Mouse (Mus musculus): ENCODE results near the gene Rtn4r. TPM values are rescaled to one million over a fixed set of nuclear protein-coding genes. Genes with fewer than 3 reads are reported as not detected.

Gene Rtn4r
- polyA plus RNA-seq, 2 experiments: 7.6 to 17.3 TPM

GRCm38 (mm10) chr16:18132026-18132425 is 4.6 kb downstream of the Rtn4r start:
- WGBS: 75% methylated on average over 1 of the region's 1 CpGs

GRCm38 (mm10) chr16:18132575-18132974 is 5.1 kb downstream of the Rtn4r start:
- no peaks in the 10 kb centered on the region for H3K9me3 ChIP-seq (ENCODE audit: control insufficient read depth, low read length)
- ATAC-seq (ENCODE audit: low FRiP score, low read depth) (no peak), DNase-seq (ENCODE audit: low spot score) (no peak)
- no peak overlapping the region for H3K4me3 ChIP-seq (replicated peaks; ENCODE audit: low read length)
- H3K9ac ChIP-seq (ENCODE audit: low read depth, low read length, severe bottlenecking): no peak overlapping the region
- peaks cover 10% of the 10 kb centered on the region for H3K27me3 ChIP-seq (ENCODE audit: control insufficient read depth, insufficient read depth, low read length)
- no peak overlapping the region for H3K27ac ChIP-seq (replicated peaks; ENCODE audit: low read depth, low read length)
- no peaks in the 10 kb centered on the region for H3K36me3 ChIP-seq (ENCODE audit: control insufficient read depth, insufficient read depth, low read length)
- no peak overlapping the region for H3K4me2 ChIP-seq (replicated peaks; ENCODE audit: low read depth, low read length, severe bottlenecking)
- 78% methylated on average over 3 of the region's 3 CpGs for WGBS
- no peak for TF ChIP-seq POLR2A (IDR thresholded peaks at IDR 0.05; ENCODE audit: borderline replicate concordance, extremely low read depth, insufficient read depth, insufficient read length)
- H3K4me1 ChIP-seq (ENCODE audit: control insufficient read depth, insufficient read depth, low read length): peaks cover 16% of the 10 kb centered on the region

More at GRCm38 (mm10) chr16:18132026-18132425, 4.6 kb downstream of the Rtn4r start:
- Histone ChIP-seq H3K9me3 (ENCODE audit: control insufficient read depth, low read length) (no peaks in the 10 kb centered on the region), H3K9ac (ENCODE audit: low read depth, low read length, severe bottlenecking) (no peak overlapping the region), H3K27me3 (ENCODE audit: control insufficient read depth, insufficient read depth, low read length) (peaks cover 10% of the 10 kb centered on the region), H3K4me2 (replicated peaks; ENCODE audit: low read depth, low read length, severe bottlenecking) (no peak overlapping the region), H3K36me3 (ENCODE audit: control insufficient read depth, insufficient read depth, low read length) (no peaks in the 10 kb centered on the region), H3K4me3 (replicated peaks; ENCODE audit: low read length) (no peak overlapping the region), H3K27ac (replicated peaks; ENCODE audit: low read depth, low read length) (no peak overlapping the region), H3K4me1 (ENCODE audit: control insufficient read depth, insufficient read depth, low read length) (peaks cover 16% of the 10 kb centered on the region)
- TF ChIP-seq POLR2A (IDR thresholded peaks at IDR 0.05; ENCODE audit: borderline replicate concordance, extremely low read depth, insufficient read depth, insufficient read length): no peak
- ATAC-seq (ENCODE audit: low FRiP score, low read depth): no peak
- no peak for DNase-seq (ENCODE audit: low spot score)

GRCm38 (mm10) chr16:18133133-18133920 is 5.9 kb downstream of the Rtn4r start:
- no peak for ATAC-seq (ENCODE audit: low FRiP score, low read depth)
- no peaks in the 10 kb centered on the region for H3K9me3 ChIP-seq (ENCODE audit: control insufficient read depth, low read length)

GRCm38 (mm10) chr16:18135196-18135595 is 7.8 kb downstream of the Rtn4r start:
- no peak for TF ChIP-seq POLR2A (IDR thresholded peaks at IDR 0.05; ENCODE audit: borderline replicate concordance, extremely low read depth, insufficient read depth, insufficient read length)
- Histone ChIP-seq H3K9ac (ENCODE audit: low read depth, low read length, severe bottlenecking) (no peak overlapping the region), H3K27ac (replicated peaks; ENCODE audit: low read depth, low read length) (no peak overlapping the region), H3K4me2 (replicated peaks; ENCODE audit: low read depth, low read length, severe bottlenecking) (no peak overlapping the region), H3K9me3 (ENCODE audit: control insufficient read depth, low read length) (no peaks in the 10 kb centered on the region), H3K4me1 (ENCODE audit: control insufficient read depth, insufficient read depth, low read length) (peaks cover 8% of the 10 kb centered on the region), H3K4me3 (replicated peaks; ENCODE audit: low read length) (no peak overlapping the region), H3K36me3 (ENCODE audit: control insufficient read depth, insufficient read depth, low read length) (no peaks in the 10 kb centered on the region), H3K27me3 (ENCODE audit: control insufficient read depth, insufficient read depth, low read length) (no peaks in the 10 kb centered on the region)
- DNase-seq (ENCODE audit: low spot score) (no peak), ATAC-seq (ENCODE audit: low FRiP score, low read depth) (no peak)
- 75% methylated on average over 5 of the region's 5 CpGs for WGBS

More at GRCm38 (mm10) chr16:18133133-18133920, 5.9 kb downstream of the Rtn4r start:
- Histone ChIP-seq H3K4me2 (replicated peaks; ENCODE audit: low read depth, low read length, severe bottlenecking) (no peak overlapping the region), H3K4me1 (ENCODE audit: control insufficient read depth, insufficient read depth, low read length) (peaks cover 16% of the 10 kb centered on the region), H3K36me3 (ENCODE audit: control insufficient read depth, insufficient read depth, low read length) (no peaks in the 10 kb centered on the region), H3K9ac (ENCODE audit: low read depth, low read length, severe bottlenecking) (no peak overlapping the region), H3K4me3 (replicated peaks; ENCODE audit: low read length) (no peak overlapping the region), H3K27me3 (ENCODE audit: control insufficient read depth, insufficient read depth, low read length) (peaks cover 8% of the 10 kb centered on the region), H3K27ac (replicated peaks; ENCODE audit: low read depth, low read length) (no peak overlapping the region)
- no peak for DNase-seq (ENCODE audit: low spot score)
- no peak for TF ChIP-seq POLR2A (IDR thresholded peaks at IDR 0.05; ENCODE audit: borderline replicate concordance, extremely low read depth, insufficient read depth, insufficient read length)
- 82% methylated on average over 5 of the region's 5 CpGs for WGBS

- no peak for TF ChIP-seq POLR2A (IDR thresholded peaks at IDR 0.05; ENCODE audit: borderline replicate concordance, extremely low read depth, insufficient read depth, insufficient read length)
- 65% methylated on average over 7 of the region's 7 CpGs for WGBS
- Histone ChIP-seq H3K27ac (replicated peaks; ENCODE audit: low read depth, low read length) (no peak overlapping the region), H3K4me2 (replicated peaks; ENCODE audit: low read depth, low read length, severe bottlenecking) (no peak overlapping the region), H3K27me3 (ENCODE audit: control insufficient read depth, insufficient read depth, low read length) (no peaks in the 10 kb centered on the region), H3K4me3 (replicated peaks; ENCODE audit: low read length) (no peak overlapping the region), H3K9ac (ENCODE audit: low read depth, low read length, severe bottlenecking) (no peak overlapping the region), H3K9me3 (ENCODE audit: control insufficient read depth, low read length) (no peaks in the 10 kb centered on the region), H3K4me1 (ENCODE audit: control insufficient read depth, insufficient read depth, low read length) (no peaks in the 10 kb centered on the region; the same call in none of the 2 replicates), H3K36me3 (ENCODE audit: control insufficient read depth, insufficient read depth, low read length) (no peaks in the 10 kb centered on the region)
- DNase-seq (ENCODE audit: low spot score): no peak
- ATAC-seq (ENCODE audit: low FRiP score, low read depth): no peak
Observed at GRCm38 (mm10) chr16:18136015-18136414, 8.6 kb downstream of the Rtn4r start.

Data from limb, embryonic 14.5 days (tissue).